Mouse (Mus musculus) hindbrain, embryonic 10.5 days (tissue): ENCODE results near the gene Sars2. TPM values are rescaled to one million over a fixed set of nuclear protein-coding genes. Genes with fewer than 3 reads are reported as not detected.

ENCODE experiments used
- DNase-seq: peaks from one replicate; pipeline ENCODE4 v3.0.0-alpha.2; 2017; ENCODE audit warnings: low spot score
- H3K27ac ChIP-seq: fragments of 300-500 bp; sonication (generic); 2 replicates; pipeline ENCODE4 v1.5.1; 2016; ENCODE audit warnings: mild to moderate bottlenecking, moderate library complexity
- H3K27me3 ChIP-seq: fragments of 300-500 bp; sonication (generic); 2 replicates; pipeline ENCODE4 v1.6.1; 2016; ENCODE audit warnings: mild to moderate bottlenecking; ENCODE audit not compliant: poor library complexity, insufficient read depth, severe bottlenecking
- H3K36me3 ChIP-seq: fragments of 300-500 bp; sonication (generic); 2 replicates; pipeline ENCODE4 v1.6.1; 2016; ENCODE audit warnings: mild to moderate bottlenecking, moderate library complexity
- H3K4me1 ChIP-seq: fragments of 300-500 bp; sonication (generic); replicated peaks from 2 replicates; pipeline ENCODE4 v1.6.1; 2016; ENCODE audit warnings: mild to moderate bottlenecking
- H3K4me3 ChIP-seq: fragments of 300-500 bp; sonication (generic); 2 replicates; pipeline ENCODE4 v1.5.1; 2016; ENCODE audit warnings: mild to moderate bottlenecking, moderate library complexity
- H3K9me3 ChIP-seq: fragments of 300-500 bp; sonication (generic); 2 replicates; pipeline ENCODE4 v1.6.1; 2016; ENCODE audit warnings: mild to moderate bottlenecking, moderate library complexity
- WGBS: fragments of 180-500 bp; shearing (Covaris S2); methylation state at CpG from one replicate; pipeline ENCODE4 v1.1.7; 2016; 5-methylcytosine and 5-hydroxymethylcytosine counted together
- polyA plus RNA-seq: library from polyadenylated mRNA; unstranded; fragments of >200 nt; fragmentation: Nextera tagmentation; extraction: Ambion mirVana; gene quantifications from 2 replicates; pipeline ENCODE4 v1.2.1, GENCODE M21; 2016

Gene Sars2
- polyA plus RNA-seq, 1 experiment from 2014 or later: 43.9 TPM

GRCm38 (mm10) chr7:28790066-28790806 is 48.4 kb downstream of the Sars2 start:
- Histone ChIP-seq H3K27ac (peak overlapping the region; percentile 46; the same call in 1 of the 2 replicates), H3K36me3 (peaks cover 28% of the 10 kb centered on the region), H3K9me3 (no peaks in the 10 kb centered on the region), H3K4me1 (peaks cover 26% of the 10 kb centered on the region), H3K4me3 (no peak overlapping the region), H3K27me3 (0 out of 2 replicates have a peak, but pooled peaks cover 5% of the 10 kb centered on the region)
- peak; percentile 41 for DNase-seq
- 48% methylated on average over 8 of the region's 8 CpGs for WGBS

GRCm38 (mm10) chr7:28791706-28792105 is 49.9 kb downstream of the Sars2 start:
- Histone ChIP-seq H3K27ac (no peak overlapping the region), H3K27me3 (peaks cover 9% of the 10 kb centered on the region; the same call in 1 of the 2 replicates), H3K36me3 (peaks cover 14% of the 10 kb centered on the region; the same call in 1 of the 2 replicates), H3K9me3 (no peaks in the 10 kb centered on the region), H3K4me1 (peaks cover 34% of the 10 kb centered on the region), H3K4me3 (no peak overlapping the region)
- no peak for DNase-seq

- Histone ChIP-seq H3K27ac (no peak overlapping the region), H3K27me3 (peaks cover 9% of the 10 kb centered on the region; the same call in 1 of the 2 replicates), H3K4me1 (peaks cover 38% of the 10 kb centered on the region), H3K4me3 (no peak overlapping the region), H3K36me3 (peaks cover 8% of the 10 kb centered on the region; the same call in 1 of the 2 replicates), H3K9me3 (no peaks in the 10 kb centered on the region)
- DNase-seq: no peak
- WGBS: 80% methylated on average over 14 of the region's 14 CpGs
Observed at GRCm38 (mm10) chr7:28792391-28793185, 50.8 kb downstream of the Sars2 start.

GRCm38 (mm10) chr7:28793834-28794233 is 52.0 kb downstream of the Sars2 start:
- 37% methylated on average over 2 of the region's 2 CpGs for WGBS
- no peak for DNase-seq
- no peaks in the 10 kb centered on the region for H3K36me3 ChIP-seq

GRCm38 (mm10) chr7:28794496-28794895 is 52.7 kb downstream of the Sars2 start:
- Histone ChIP-seq H3K27me3 (peaks cover 9% of the 10 kb centered on the region; the same call in 1 of the 2 replicates), H3K4me3 (no peak overlapping the region), H3K4me1 (peaks cover 31% of the 10 kb centered on the region), H3K36me3 (no peaks in the 10 kb centered on the region), H3K27ac (no peak overlapping the region), H3K9me3 (no peaks in the 10 kb centered on the region)
- no peak for DNase-seq
- 86% methylated on average over 3 of the region's 3 CpGs for WGBS

More at GRCm38 (mm10) chr7:28793834-28794233, 52.0 kb downstream of the Sars2 start:
- no peak overlapping the region for H3K4me3 ChIP-seq
- H3K9me3 ChIP-seq: no peaks in the 10 kb centered on the region
- H3K4me1 ChIP-seq: peaks cover 37% of the 10 kb centered on the region
- H3K27ac ChIP-seq: no peak overlapping the region
- peaks cover 9% of the 10 kb centered on the region; the same call in 1 of the 2 replicates for H3K27me3 ChIP-seq

GRCm38 (mm10) chr7:28795832-28796231 is 54.0 kb downstream of the Sars2 start:
- 81% methylated on average over 15 of the region's 15 CpGs for WGBS
- H3K36me3 ChIP-seq: no peaks in the 10 kb centered on the region
- peaks cover 9% of the 10 kb centered on the region; the same call in 1 of the 2 replicates for H3K27me3 ChIP-seq
- H3K9me3 ChIP-seq: no peaks in the 10 kb centered on the region
- peak overlapping the region; percentile 44; the same call in 1 of the 2 replicates for H3K4me3 ChIP-seq
- peak overlapping the region; percentile 84 for H3K27ac ChIP-seq
- no peak for DNase-seq
- H3K4me1 ChIP-seq: peaks cover 17% of the 10 kb centered on the region

- DNase-seq: peak; percentile 74
- peaks cover 18% of the 10 kb centered on the region for H3K4me1 ChIP-seq
- WGBS: 19% methylated on average over 32 of the region's 32 CpGs
- H3K36me3 ChIP-seq: no peaks in the 10 kb centered on the region
- H3K9me3 ChIP-seq: no peaks in the 10 kb centered on the region
- H3K27me3 ChIP-seq: peaks cover 9% of the 10 kb centered on the region; the same call in 1 of the 2 replicates
- H3K4me3 ChIP-seq: peak overlapping the region; percentile 44
- peak overlapping the region; percentile 84 for H3K27ac ChIP-seq
Observed at GRCm38 (mm10) chr7:28796562-28796975, 54.8 kb downstream of the Sars2 start.

GRCm38 (mm10) chr7:28799994-28800393 is 58.2 kb downstream of the Sars2 start:
- 92% methylated on average over 9 of the region's 9 CpGs for WGBS
- no peak for DNase-seq
- Histone ChIP-seq H3K4me1 (peaks cover 41% of the 10 kb centered on the region), H3K36me3 (no peaks in the 10 kb centered on the region), H3K27ac (no peak overlapping the region), H3K9me3 (no peaks in the 10 kb centered on the region), H3K27me3 (peaks cover 6% of the 10 kb centered on the region; the same call in 1 of the 2 replicates), H3K4me3 (no peak overlapping the region)

- H3K36me3 ChIP-seq: no peaks in the 10 kb centered on the region
- no peak for DNase-seq
- H3K9me3 ChIP-seq: no peaks in the 10 kb centered on the region
- 78% methylated on average over 3 of the region's 3 CpGs for WGBS
- H3K27me3 ChIP-seq: no peaks in the 10 kb centered on the region
- H3K4me3 ChIP-seq: no peak overlapping the region
- peaks cover 49% of the 10 kb centered on the region for H3K4me1 ChIP-seq
- H3K27ac ChIP-seq: peak overlapping the region; percentile 87
Observed at GRCm38 (mm10) chr7:28801451-28801850, 59.7 kb downstream of the Sars2 start.

GRCm38 (mm10) chr7:28801901-28802670 is 60.3 kb downstream of the Sars2 start:
- Histone ChIP-seq H3K36me3 (no peaks in the 10 kb centered on the region), H3K27me3 (no peaks in the 10 kb centered on the region), H3K4me1 (peaks cover 43% of the 10 kb centered on the region), H3K27ac (peak overlapping the region; percentile 87), H3K4me3 (0 out of 2 replicates have a peak overlapping the region, but pooled peaks have one; percentile 28), H3K9me3 (no peaks in the 10 kb centered on the region)
- 32% methylated on average over 10 of the region's 10 CpGs for WGBS
- DNase-seq: peak; percentile 46

- DNase-seq: peak; percentile 60
Observed at GRCm38 (mm10) chr7:28802846-28803588, 61.2 kb downstream of the Sars2 start.

More at GRCm38 (mm10) chr7:28802846-28803588, 61.2 kb downstream of the Sars2 start:
- H3K27me3 ChIP-seq: no peaks in the 10 kb centered on the region
- no peaks in the 10 kb centered on the region for H3K36me3 ChIP-seq
- 2% methylated on average over 10 of the region's 10 CpGs for WGBS
- peak overlapping the region; percentile 87 for H3K27ac ChIP-seq
- peaks cover 49% of the 10 kb centered on the region for H3K4me1 ChIP-seq
- peak overlapping the region; percentile 28 for H3K4me3 ChIP-seq
- no peaks in the 10 kb centered on the region for H3K9me3 ChIP-seq
